Mouse (Mus musculus): ENCODE data around the gene Zbtb8os.

DNA sequence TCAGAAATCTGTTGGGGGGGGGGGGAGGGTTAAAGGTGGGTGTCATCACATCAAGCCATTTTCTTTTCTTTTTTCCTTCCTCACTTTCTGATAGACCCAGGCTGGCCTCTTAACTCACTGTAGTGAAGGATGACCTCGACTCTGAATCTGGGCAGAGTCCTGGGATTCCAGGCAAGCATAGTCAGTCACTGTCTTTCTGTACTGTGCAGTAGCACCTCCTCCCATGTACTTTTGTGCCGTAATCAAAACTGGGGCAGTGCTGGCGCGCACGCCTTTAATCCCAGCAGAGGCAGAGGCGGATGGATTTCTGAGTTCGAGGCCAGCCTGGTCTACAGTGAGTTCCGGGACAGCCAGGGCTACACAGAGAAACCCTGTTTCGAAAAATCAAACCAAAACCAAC is 31.7 kb upstream of the Zbtb8os start:
- TF ChIP-seq CTCF (IDR thresholded peaks at IDR 0.05; ENCODE audit: borderline replicate concordance, insufficient read depth, low read length) (no peak), POLR2A (IDR thresholded peaks at IDR 0.05; ENCODE audit: low read depth, low read length) (no peak)
